Mouse (Mus musculus) neural tube, embryonic 15.5 days (tissue): ENCODE measurements around the gene Ddx47. TPM values are rescaled to one million over a fixed set of nuclear protein-coding genes. Genes with fewer than 3 reads are reported as not detected.

ENCODE experiments used
- ATAC-seq: fragments of 200-750 bp; cut with Nextera tagmentation; 2 replicates; pipeline ENCODE4 v1.8.0; 2017; ENCODE audit warnings: mild to moderate bottlenecking, moderate TSS enrichment, moderate library complexity; ENCODE audit not compliant: low FRiP score
- H3K27ac ChIP-seq: fragments of 300-500 bp; sonication (generic); replicated peaks from 2 replicates; pipeline ENCODE4 v1.5.1; 2015; ENCODE audit warnings: mild to moderate bottlenecking, inconsistent platforms
- H3K27me3 ChIP-seq: fragments of 300-500 bp; sonication (generic); replicated peaks from 2 replicates; pipeline ENCODE4 v1.6.1; 2015; ENCODE audit warnings: inconsistent platforms
- H3K36me3 ChIP-seq: fragments of 300-500 bp; sonication (generic); 2 replicates; pipeline ENCODE4 v1.6.1; 2015; ENCODE audit warnings: inconsistent platforms
- H3K4me1 ChIP-seq: fragments of 300-500 bp; sonication (generic); 2 replicates; pipeline ENCODE4 v1.6.1; 2015; ENCODE audit warnings: inconsistent platforms
- H3K4me2 ChIP-seq: fragments of 300-500 bp; sonication (generic); 2 replicates; pipeline ENCODE4 v1.6.1; 2015; ENCODE audit warnings: inconsistent platforms, mild to moderate bottlenecking, moderate library complexity
- H3K4me3 ChIP-seq: fragments of 300-500 bp; sonication (generic); replicated peaks from 2 replicates; pipeline ENCODE4 v1.5.1; 2015; ENCODE audit warnings: mild to moderate bottlenecking, inconsistent platforms
- H3K9ac ChIP-seq: fragments of 300-500 bp; sonication (generic); replicated peaks from 2 replicates; pipeline ENCODE4 v1.6.1; 2015; ENCODE audit warnings: mild to moderate bottlenecking, inconsistent platforms
- H3K9me3 ChIP-seq: fragments of 300-500 bp; sonication (generic); replicated peaks from 2 replicates; pipeline ENCODE4 v1.6.1; 2016; ENCODE audit warnings: inconsistent platforms
- WGBS: fragments of 180-500 bp; shearing (Covaris S2); methylation state at CpG from one replicate; pipeline ENCODE4 v1.1.7; 2015; ENCODE audit warnings: mixed read lengths; 5-methylcytosine and 5-hydroxymethylcytosine counted together
- polyA plus RNA-seq: library from polyadenylated mRNA; unstranded; fragments of >200 nt; fragmentation: Nextera tagmentation; extraction: Ambion mirVana; gene quantifications from 2 replicates; pipeline ENCODE4 v1.2.1, GENCODE M21; 2015

Ddx47 gene
- polyA plus RNA-seq, 1 experiment from 2014 or later: 74.6 TPM

DNA sequence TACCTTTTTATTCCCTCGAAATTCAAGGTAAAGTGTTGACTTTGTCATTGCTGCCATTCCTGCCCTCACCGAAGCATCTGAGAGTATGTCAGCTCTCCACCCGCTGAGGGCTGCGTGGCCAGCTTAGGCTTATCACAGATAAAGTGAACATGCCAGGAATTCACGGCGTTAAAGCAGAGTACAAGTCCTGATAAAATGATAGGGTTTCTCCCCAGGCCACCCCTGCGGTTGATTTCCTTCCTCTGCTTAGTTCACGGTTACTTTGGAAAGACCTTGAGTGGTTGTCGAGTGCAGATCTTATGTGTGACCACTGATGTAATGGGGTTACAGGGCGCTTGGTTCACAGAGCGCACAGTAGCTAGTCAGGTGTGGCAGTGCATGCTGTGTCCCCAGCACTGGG lies 5.8 kb downstream of the Ddx47 start:
- no peak overlapping the region for H3K4me2 ChIP-seq
- H3K4me1 ChIP-seq: peaks cover 5% of the 10 kb centered on the region
- H3K9ac ChIP-seq: no peak overlapping the region
- ATAC-seq: no peak
- WGBS: 97% methylated on average over 11 of the region's 11 CpGs
- no peaks in the 10 kb centered on the region for H3K27me3 ChIP-seq
- peaks cover 85% of the 10 kb centered on the region for H3K36me3 ChIP-seq
- H3K9me3 ChIP-seq: no peaks in the 10 kb centered on the region
- H3K4me3 ChIP-seq: no peak overlapping the region
- H3K27ac ChIP-seq: no peak overlapping the region

DNA sequence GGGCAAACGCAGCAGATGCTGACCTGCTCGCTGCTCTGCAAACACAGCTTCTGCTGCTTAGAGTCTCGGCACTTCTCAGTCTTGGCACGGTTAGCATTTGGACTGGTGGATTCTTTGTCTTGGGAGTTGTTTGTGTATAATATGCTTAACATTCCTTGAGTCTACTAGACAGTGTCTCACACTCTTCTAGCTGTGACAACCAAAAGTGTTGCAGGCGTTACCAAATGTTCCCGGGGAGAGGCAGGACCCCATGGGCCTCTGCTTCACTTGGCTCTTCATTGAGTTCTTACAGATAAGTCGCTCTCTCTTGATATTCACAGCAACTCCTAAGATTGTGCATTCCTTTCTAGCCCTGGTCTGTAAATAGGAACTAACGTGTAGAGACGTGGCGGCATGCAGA lies 8.2 kb downstream of the Ddx47 start:
- Histone ChIP-seq H3K27ac (no peak overlapping the region), H3K9ac (no peak overlapping the region), H3K9me3 (no peaks in the 10 kb centered on the region), H3K4me2 (no peak overlapping the region), H3K4me1 (no peaks in the 10 kb centered on the region), H3K36me3 (peaks cover 98% of the 10 kb centered on the region), H3K4me3 (no peak overlapping the region), H3K27me3 (no peaks in the 10 kb centered on the region)
- no peak for ATAC-seq
- 96% methylated on average over 10 of the region's 10 CpGs for WGBS

DNA sequence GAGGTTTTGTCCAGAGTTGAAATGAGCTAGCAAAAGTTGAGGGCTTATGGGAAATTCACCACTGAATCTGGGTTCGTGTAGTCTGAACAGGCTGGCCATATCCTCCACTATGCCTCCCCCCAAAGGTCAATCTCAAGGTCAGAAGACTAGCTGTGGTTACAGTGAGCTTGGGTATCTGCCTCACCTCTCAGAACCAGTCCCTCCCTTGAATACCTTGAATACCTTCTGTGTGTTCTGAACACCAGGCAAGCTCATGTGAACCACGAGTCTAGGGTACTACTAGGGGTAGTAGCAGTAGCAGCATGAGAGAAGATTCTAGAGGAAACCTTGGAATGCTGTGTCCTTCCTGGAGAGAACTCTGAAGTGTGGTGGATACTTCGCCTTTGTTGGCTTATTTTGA lies 10.2 kb downstream of the Ddx47 start:
- Histone ChIP-seq H3K4me3 (no peak overlapping the region), H3K27ac (no peak overlapping the region), H3K9me3 (no peaks in the 10 kb centered on the region), H3K4me1 (no peaks in the 10 kb centered on the region), H3K9ac (no peak overlapping the region), H3K4me2 (no peak overlapping the region), H3K27me3 (no peaks in the 10 kb centered on the region), H3K36me3 (peaks cover 81% of the 10 kb centered on the region)
- WGBS: 94% methylated on average over 3 of the region's 3 CpGs
- ATAC-seq: no peak

DNA sequence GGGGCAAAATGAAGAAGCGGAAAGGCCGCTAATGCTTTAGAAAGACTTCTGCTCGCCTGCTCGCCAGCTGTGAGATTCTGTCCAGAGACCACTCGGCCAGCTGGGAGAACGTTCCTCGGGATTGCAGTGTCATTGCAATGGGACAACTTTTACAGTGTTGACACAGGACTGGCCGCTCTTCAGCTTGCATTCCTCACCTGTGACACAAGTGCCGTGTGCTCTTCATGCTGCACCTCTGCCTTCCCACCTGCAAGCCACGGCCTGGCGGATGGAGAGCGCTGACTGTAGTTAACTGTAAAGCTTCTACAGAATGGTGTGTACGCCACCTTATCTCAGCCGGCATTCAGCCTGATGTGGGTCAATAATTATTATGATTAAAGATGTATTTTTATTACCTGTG lies 12.0 kb downstream of the Ddx47 start:
- WGBS: 91% methylated on average over 14 of the region's 14 CpGs
- H3K9ac ChIP-seq: no peak overlapping the region
- H3K27ac ChIP-seq: no peak overlapping the region
- H3K27me3 ChIP-seq: no peaks in the 10 kb centered on the region
- H3K9me3 ChIP-seq: no peaks in the 10 kb centered on the region
- H3K4me1 ChIP-seq: no peaks in the 10 kb centered on the region
- no peak for ATAC-seq
- H3K36me3 ChIP-seq: peaks cover 63% of the 10 kb centered on the region
- H3K4me2 ChIP-seq: no peak overlapping the region
- H3K4me3 ChIP-seq: no peak overlapping the region

DNA sequence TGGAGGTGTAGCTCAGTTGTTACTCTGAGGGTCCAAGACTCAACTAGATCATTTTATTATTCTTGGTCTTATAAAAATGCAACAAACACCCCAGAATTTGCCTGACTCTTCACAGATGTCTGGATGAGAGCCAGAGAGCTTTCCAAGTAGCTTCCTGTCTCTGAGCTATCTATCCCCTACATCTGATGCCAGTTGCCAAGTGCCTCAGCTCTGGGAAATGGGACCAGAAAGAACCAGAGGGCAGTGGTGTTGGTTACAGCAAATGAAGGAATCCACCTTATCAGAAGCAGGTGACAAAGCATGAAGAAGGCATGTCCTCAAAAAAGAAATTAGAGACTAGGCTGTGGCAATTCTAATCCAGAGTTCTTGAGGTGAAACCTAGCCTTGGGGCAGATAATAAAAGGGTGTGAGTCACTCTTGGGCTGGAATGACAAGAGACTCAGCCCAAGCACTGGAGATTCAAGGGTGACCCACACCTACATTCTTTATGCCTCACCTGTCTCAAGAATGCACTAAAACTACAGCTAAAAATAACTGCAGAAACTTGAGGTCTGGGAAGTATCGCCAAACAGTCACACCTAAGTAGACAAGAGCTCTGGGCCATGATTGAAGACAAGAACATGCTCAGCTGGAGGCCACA lies 13.5 kb downstream of the Ddx47 start:
- WGBS: 95% methylated on average over 1 of the region's 1 CpGs
- Histone ChIP-seq H3K9me3 (no peaks in the 10 kb centered on the region), H3K4me1 (no peaks in the 10 kb centered on the region), H3K36me3 (peaks cover 49% of the 10 kb centered on the region), H3K4me3 (no peak overlapping the region), H3K27me3 (no peaks in the 10 kb centered on the region), H3K4me2 (no peak overlapping the region), H3K27ac (no peak overlapping the region), H3K9ac (no peak overlapping the region)
- no peak for ATAC-seq

DNA sequence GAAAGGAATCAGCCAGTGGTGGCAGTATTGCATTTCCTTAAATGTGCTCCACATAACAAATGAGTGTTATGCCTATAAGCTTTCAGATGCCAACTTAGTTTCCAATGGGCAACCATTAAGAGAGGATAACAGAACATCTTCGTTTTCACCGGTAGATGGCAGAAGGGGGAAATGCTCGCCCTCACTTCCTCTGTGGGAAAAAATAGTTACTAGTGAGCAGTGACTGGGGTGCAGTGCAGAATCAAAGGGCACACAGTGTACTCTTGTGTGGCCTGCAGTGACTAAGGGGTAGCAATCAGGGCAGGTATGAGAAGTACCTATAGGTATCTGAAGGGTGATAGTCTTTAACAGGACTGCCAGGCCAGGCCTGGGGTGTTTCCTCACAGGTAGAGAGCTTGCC lies 14.8 kb downstream of the Ddx47 start:
- ATAC-seq: peak; percentile 43
- Histone ChIP-seq H3K36me3 (peaks cover 36% of the 10 kb centered on the region), H3K4me1 (no peaks in the 10 kb centered on the region), H3K4me2 (no peak overlapping the region), H3K4me3 (no peak overlapping the region), H3K9me3 (no peaks in the 10 kb centered on the region), H3K27me3 (no peaks in the 10 kb centered on the region), H3K9ac (no peak overlapping the region), H3K27ac (no peak overlapping the region)
- WGBS: 11% methylated on average over 3 of the region's 3 CpGs

DNA sequence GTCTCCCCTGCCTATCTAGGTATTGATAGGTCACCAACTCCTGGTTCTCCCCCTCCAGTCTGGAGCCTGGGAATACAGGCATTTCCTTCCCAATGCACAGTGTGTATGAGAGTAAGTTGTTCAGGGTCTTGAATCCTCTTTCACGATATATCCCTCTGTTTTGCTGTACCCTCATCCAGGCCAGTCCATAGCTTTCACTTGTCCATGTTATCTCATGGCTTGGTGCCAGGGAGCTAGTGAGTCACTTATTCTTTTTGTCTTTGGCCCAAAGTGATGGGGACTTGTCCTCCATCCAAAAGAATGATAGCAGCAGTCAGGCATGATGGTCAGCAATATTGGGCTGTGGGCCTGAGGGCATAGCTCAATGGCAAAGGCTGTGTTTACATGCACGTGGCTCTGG lies 15.3 kb downstream of the Ddx47 start:
- H3K9me3 ChIP-seq: no peaks in the 10 kb centered on the region
- WGBS: 79% methylated on average over 2 of the region's 2 CpGs
- H3K36me3 ChIP-seq: peaks cover 31% of the 10 kb centered on the region
- no peak overlapping the region for H3K9ac ChIP-seq
- no peak for ATAC-seq
- H3K27me3 ChIP-seq: no peaks in the 10 kb centered on the region
- H3K27ac ChIP-seq: no peak overlapping the region
- no peak overlapping the region for H3K4me3 ChIP-seq
- no peaks in the 10 kb centered on the region for H3K4me1 ChIP-seq
- H3K4me2 ChIP-seq: no peak overlapping the region

DNA sequence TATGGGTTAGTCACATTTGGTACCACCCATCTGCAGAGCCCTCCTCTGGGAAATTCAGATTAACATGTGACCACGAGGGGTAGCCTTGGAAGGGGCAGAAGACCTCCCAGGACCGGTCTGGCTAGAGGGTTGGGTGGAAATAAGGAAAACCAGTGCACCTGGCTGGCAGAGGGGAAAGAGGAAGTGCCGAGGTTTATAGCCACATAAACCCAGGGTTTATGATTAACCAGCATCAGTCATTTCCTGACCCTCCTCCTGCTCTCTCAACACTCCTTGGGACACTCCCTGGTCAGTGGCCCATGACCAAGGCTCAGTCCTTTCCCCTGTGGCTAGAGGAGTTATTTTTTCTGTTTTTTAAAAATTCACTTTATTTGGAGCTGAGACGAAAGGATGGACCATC lies 17.8 kb downstream of the Ddx47 start:
- H3K4me2 ChIP-seq: no peak overlapping the region
- H3K4me3 ChIP-seq: no peak overlapping the region
- no peak overlapping the region for H3K27ac ChIP-seq
- 45% methylated on average over 4 of the region's 4 CpGs for WGBS
- peaks cover 7% of the 10 kb centered on the region for H3K36me3 ChIP-seq
- H3K27me3 ChIP-seq: no peaks in the 10 kb centered on the region
- no peaks in the 10 kb centered on the region for H3K4me1 ChIP-seq
- ATAC-seq: no peak
- no peaks in the 10 kb centered on the region for H3K9me3 ChIP-seq
- no peak overlapping the region for H3K9ac ChIP-seq

DNA sequence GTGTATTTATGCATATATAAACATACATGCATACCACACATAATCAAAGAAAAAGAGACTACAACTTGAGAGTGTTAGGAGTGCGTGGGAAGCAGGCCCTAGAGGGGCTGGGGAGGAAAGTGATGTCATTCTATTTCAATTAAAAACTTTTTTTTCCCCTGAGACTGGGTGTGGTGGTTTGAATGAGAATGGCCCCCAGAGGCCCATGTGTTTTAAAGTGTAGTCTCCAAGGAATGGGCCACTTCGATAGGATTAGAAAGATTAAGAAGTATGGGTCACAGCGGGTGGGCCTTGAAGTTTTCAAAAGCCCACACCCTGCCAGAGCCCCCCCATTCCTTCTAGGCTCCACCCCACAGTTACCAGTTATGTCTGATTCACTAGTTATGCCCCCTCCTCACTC lies 27.3 kb downstream of the Ddx47 start:
- H3K36me3 ChIP-seq: no peaks in the 10 kb centered on the region
- no peak for ATAC-seq
- no peak overlapping the region for H3K4me2 ChIP-seq
- H3K4me1 ChIP-seq: peaks cover 10% of the 10 kb centered on the region
- 59% methylated on average over 3 of the region's 3 CpGs for WGBS
- H3K9ac ChIP-seq: no peak overlapping the region
- H3K9me3 ChIP-seq: no peaks in the 10 kb centered on the region
- no peak overlapping the region for H3K4me3 ChIP-seq
- H3K27ac ChIP-seq: no peak overlapping the region
- 0 out of 2 replicates have a peak, but pooled peaks cover 4% of the 10 kb centered on the region for H3K27me3 ChIP-seq

DNA sequence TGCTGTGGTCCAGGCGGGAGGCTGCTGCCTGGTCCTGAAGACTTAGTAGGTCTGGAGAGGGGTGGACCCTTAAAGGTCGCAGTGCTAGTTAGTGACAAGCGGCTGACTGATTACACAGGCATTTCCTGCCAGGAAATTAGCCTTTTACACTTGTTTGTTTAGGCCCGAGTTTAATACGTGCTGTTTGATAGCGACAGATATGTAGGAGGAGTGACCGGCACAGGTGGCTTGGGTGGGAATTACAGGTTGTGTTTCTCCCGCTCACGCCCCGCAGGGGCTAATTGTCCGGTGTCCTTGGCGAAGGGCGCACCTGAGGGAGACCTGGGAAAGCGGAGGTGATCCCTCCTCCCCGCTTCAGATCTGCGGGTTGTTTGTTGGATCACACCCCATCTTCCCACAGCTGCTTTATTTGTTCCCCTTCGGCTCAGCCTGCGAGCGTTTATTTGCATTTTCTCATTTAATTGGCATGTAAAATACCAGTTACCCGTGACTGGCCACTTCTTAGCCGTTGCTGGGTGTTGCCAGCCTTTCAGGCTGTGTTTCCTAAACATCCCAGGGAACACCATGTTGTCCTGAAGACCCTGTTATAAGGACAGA lies 29.0 kb downstream of the Ddx47 start:
- WGBS: 4% methylated on average over 21 of the region's 21 CpGs
- 0 out of 2 replicates have a peak overlapping the region, but pooled peaks have one; percentile 26 for H3K9ac ChIP-seq
- peak; percentile 35; the same call in 1 of the 2 replicates for ATAC-seq

DNA sequence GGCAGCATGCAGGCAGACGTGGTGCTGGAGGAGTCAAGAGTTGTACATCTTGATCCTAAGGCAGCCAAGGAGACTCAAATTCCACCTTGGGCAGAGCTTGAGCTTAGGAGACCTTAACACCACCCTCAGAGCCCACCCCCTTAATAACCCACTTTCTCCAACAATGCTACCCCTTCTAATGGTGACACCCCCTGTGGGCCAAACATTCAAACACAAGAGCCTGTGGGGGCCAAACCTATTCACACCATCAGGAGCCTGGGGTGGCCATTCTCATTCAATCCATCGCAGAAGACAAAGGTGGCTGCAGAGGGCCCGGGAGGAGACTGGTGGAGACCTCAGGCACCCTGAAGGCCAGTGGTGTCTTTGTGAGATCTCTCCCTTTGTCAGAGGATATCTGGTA lies 30.5 kb downstream of the Ddx47 start:
- Histone ChIP-seq H3K36me3 (no peaks in the 10 kb centered on the region), H3K9me3 (no peaks in the 10 kb centered on the region), H3K4me2 (no peak overlapping the region), H3K27ac (no peak overlapping the region), H3K4me1 (peaks cover 10% of the 10 kb centered on the region), H3K4me3 (no peak overlapping the region), H3K9ac (no peak overlapping the region), H3K27me3 (0 out of 2 replicates have a peak, but pooled peaks cover 4% of the 10 kb centered on the region)
- ATAC-seq: no peak
- 37% methylated on average over 3 of the region's 3 CpGs for WGBS

More for the DNA sequence above, 29.0 kb downstream of the Ddx47 start:
- no peaks in the 10 kb centered on the region for H3K9me3 ChIP-seq
- peak overlapping the region; percentile 56 for H3K4me2 ChIP-seq
- no peaks in the 10 kb centered on the region for H3K36me3 ChIP-seq
- no peak overlapping the region for H3K27ac ChIP-seq
- H3K4me1 ChIP-seq: peaks cover 10% of the 10 kb centered on the region
- peak overlapping the region; percentile 30 for H3K4me3 ChIP-seq
- 0 out of 2 replicates have a peak, but pooled peaks cover 4% of the 10 kb centered on the region for H3K27me3 ChIP-seq

DNA sequence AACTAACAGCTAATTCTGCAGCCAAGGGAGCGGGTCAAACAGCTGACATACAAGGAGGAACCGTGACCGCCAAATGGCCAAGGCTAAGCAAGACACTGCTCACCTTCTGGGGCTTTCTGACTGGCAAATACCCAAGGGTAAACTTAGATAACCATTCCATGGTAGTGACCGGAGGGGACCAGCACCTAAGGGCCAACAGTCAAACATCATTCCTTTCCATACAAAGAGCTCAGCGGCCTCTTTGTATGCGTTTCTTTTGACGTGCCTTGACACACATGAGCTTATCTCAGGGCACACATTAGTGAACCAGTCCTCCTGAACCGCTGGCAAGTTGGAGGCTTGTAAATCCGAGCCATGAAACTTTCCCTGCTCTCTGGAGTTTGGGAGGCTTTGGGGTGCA lies 35.9 kb downstream of the Ddx47 start:
- H3K27ac ChIP-seq: no peak overlapping the region
- no peaks in the 10 kb centered on the region for H3K36me3 ChIP-seq
- H3K27me3 ChIP-seq: no peaks in the 10 kb centered on the region
- H3K4me2 ChIP-seq: no peak overlapping the region
- no peaks in the 10 kb centered on the region for H3K9me3 ChIP-seq
- H3K4me1 ChIP-seq: no peaks in the 10 kb centered on the region
- H3K4me3 ChIP-seq: no peak overlapping the region
- 76% methylated on average over 9 of the region's 9 CpGs for WGBS
- H3K9ac ChIP-seq: no peak overlapping the region
- ATAC-seq: no peak
